Mouse (Mus musculus): ENCODE data around the gene Qrich2. TPM values are rescaled to one million over a fixed set of nuclear protein-coding genes. Genes with fewer than 3 reads are reported as not detected.

The Qrich2 gene
- polyA plus RNA-seq, 1 experiment from 2014 or later = not detected

GRCm38 (mm10) chr11:116488693-116489375, 22.8 kb upstream of the Qrich2 start:
- Histone ChIP-seq H3K36me3 (peaks cover 48% of the 10 kb centered on the region), H3K27ac (replicated peaks) (no peak overlapping the region), H3K4me1 (peaks cover 16% of the 10 kb centered on the region), H3K9ac (peak overlapping the region; percentile 98), H3K4me2 (peak overlapping the region; percentile 76), H3K27me3 (replicated peaks) (no peaks in the 10 kb centered on the region), H3K9me3 (0 out of 2 replicates have a peak, but pooled peaks cover 2% of the 10 kb centered on the region), H3K4me3 (peak overlapping the region; percentile 99)
- no peak for ATAC-seq (ENCODE audit: extremely low read depth, insufficient number of reproducible peaks, low FRiP score, low TSS enrichment)
- 68% methylated on average over 14 of the region's 14 CpGs for WGBS

- no peaks in the 10 kb centered on the region for H3K27me3 ChIP-seq (replicated peaks)
- H3K4me3 ChIP-seq = no peak overlapping the region
- no peak overlapping the region for H3K4me2 ChIP-seq
- no peak overlapping the region for H3K27ac ChIP-seq (replicated peaks)
- H3K36me3 ChIP-seq = peaks cover 55% of the 10 kb centered on the region
- peaks cover 16% of the 10 kb centered on the region for H3K4me1 ChIP-seq
- no peak overlapping the region for H3K9ac ChIP-seq
- no peak for ATAC-seq (ENCODE audit: extremely low read depth, insufficient number of reproducible peaks, low FRiP score, low TSS enrichment)
- 0 out of 2 replicates have a peak, but pooled peaks cover 2% of the 10 kb centered on the region for H3K9me3 ChIP-seq
Measured at GRCm38 (mm10) chr11:116488207-116488606, 22.2 kb upstream of the Qrich2 start.

- WGBS = 92% methylated on average over 8 of the region's 8 CpGs
- no peak for ATAC-seq (ENCODE audit: extremely low read depth, insufficient number of reproducible peaks, low FRiP score, low TSS enrichment)
- Histone ChIP-seq H3K27ac (replicated peaks) (no peak overlapping the region), H3K4me2 (no peak overlapping the region), H3K4me1 (peaks cover 15% of the 10 kb centered on the region), H3K9me3 (0 out of 2 replicates have a peak, but pooled peaks cover 2% of the 10 kb centered on the region), H3K27me3 (replicated peaks) (no peaks in the 10 kb centered on the region), H3K4me3 (no peak overlapping the region), H3K36me3 (peaks cover 92% of the 10 kb centered on the region), H3K9ac (no peak overlapping the region)
Measured at GRCm38 (mm10) chr11:116484261-116484660, 18.2 kb upstream of the Qrich2 start.

GRCm38 (mm10) chr11:116481776-116482175, 15.7 kb upstream of the Qrich2 start:
- WGBS = 85% methylated on average over 7 of the region's 7 CpGs
- Histone ChIP-seq H3K36me3 (peaks cover 96% of the 10 kb centered on the region), H3K27me3 (replicated peaks) (no peaks in the 10 kb centered on the region), H3K9me3 (no peaks in the 10 kb centered on the region), H3K4me1 (peaks cover 6% of the 10 kb centered on the region; the same call in 1 of the 2 replicates), H3K4me3 (no peak overlapping the region), H3K4me2 (no peak overlapping the region), H3K9ac (no peak overlapping the region), H3K27ac (replicated peaks) (no peak overlapping the region)
- ATAC-seq (ENCODE audit: extremely low read depth, insufficient number of reproducible peaks, low FRiP score, low TSS enrichment) = no peak

- WGBS = 96% methylated on average over 8 of the region's 8 CpGs
- ATAC-seq (ENCODE audit: extremely low read depth, insufficient number of reproducible peaks, low FRiP score, low TSS enrichment) = no peak
- no peak overlapping the region for H3K4me3 ChIP-seq
- peaks cover 97% of the 10 kb centered on the region for H3K36me3 ChIP-seq
- peaks cover 13% of the 10 kb centered on the region for H3K4me1 ChIP-seq
- H3K4me2 ChIP-seq = no peak overlapping the region
- no peaks in the 10 kb centered on the region for H3K27me3 ChIP-seq (replicated peaks)
- no peaks in the 10 kb centered on the region for H3K9me3 ChIP-seq
- H3K27ac ChIP-seq (replicated peaks) = no peak overlapping the region
- no peak overlapping the region for H3K9ac ChIP-seq
Measured at GRCm38 (mm10) chr11:116480975-116481374, 14.9 kb upstream of the Qrich2 start.

- no peak overlapping the region for H3K4me3 ChIP-seq
- 40% methylated on average over 8 of the region's 8 CpGs for whole genome bisulfite sequencing
Measured at GRCm38 (mm10) chr11:116479832-116480231, 13.8 kb upstream of the Qrich2 start.

GRCm38 (mm10) chr11:116478978-116479377, 12.9 kb upstream of the Qrich2 start:
- ATAC-seq (ENCODE audit: extremely low read depth, insufficient number of reproducible peaks, low FRiP score, low TSS enrichment) = no peak
- Histone ChIP-seq H3K4me3 (no peak overlapping the region), H3K9me3 (no peaks in the 10 kb centered on the region), H3K36me3 (peaks cover 97% of the 10 kb centered on the region), H3K4me2 (no peak overlapping the region), H3K27me3 (replicated peaks) (no peaks in the 10 kb centered on the region), H3K27ac (replicated peaks) (no peak overlapping the region), H3K9ac (no peak overlapping the region), H3K4me1 (peaks cover 15% of the 10 kb centered on the region)
- WGBS = 87% methylated on average over 7 of the region's 7 CpGs

More at GRCm38 (mm10) chr11:116479832-116480231, 13.8 kb upstream of the Qrich2 start:
- Histone ChIP-seq H3K4me1 (peaks cover 15% of the 10 kb centered on the region), H3K4me2 (no peak overlapping the region), H3K27ac (replicated peaks) (no peak overlapping the region), H3K9me3 (no peaks in the 10 kb centered on the region), H3K36me3 (peaks cover 97% of the 10 kb centered on the region), H3K9ac (no peak overlapping the region), H3K27me3 (replicated peaks) (no peaks in the 10 kb centered on the region)
- ATAC-seq (ENCODE audit: extremely low read depth, insufficient number of reproducible peaks, low FRiP score, low TSS enrichment) = no peak

GRCm38 (mm10) chr11:116477160-116477759, 11.2 kb upstream of the Qrich2 start:
- no peak overlapping the region for H3K4me3 ChIP-seq
- ATAC-seq (ENCODE audit: extremely low read depth, insufficient number of reproducible peaks, low FRiP score, low TSS enrichment) = no peak
- no peak overlapping the region for H3K27ac ChIP-seq (replicated peaks)
- WGBS = 90% methylated on average over 15 of the region's 15 CpGs
- H3K27me3 ChIP-seq (replicated peaks) = no peaks in the 10 kb centered on the region
- no peak overlapping the region for H3K9ac ChIP-seq
- H3K4me2 ChIP-seq = no peak overlapping the region
- no peaks in the 10 kb centered on the region for H3K9me3 ChIP-seq
- H3K4me1 ChIP-seq = peaks cover 15% of the 10 kb centered on the region
- peaks cover 100% of the 10 kb centered on the region for H3K36me3 ChIP-seq

GRCm38 (mm10) chr11:116476696-116477095, 10.7 kb upstream of the Qrich2 start:
- Histone ChIP-seq H3K9ac (no peak overlapping the region), H3K4me3 (no peak overlapping the region), H3K4me1 (peaks cover 15% of the 10 kb centered on the region), H3K27me3 (replicated peaks) (no peaks in the 10 kb centered on the region), H3K4me2 (no peak overlapping the region), H3K36me3 (peaks cover 100% of the 10 kb centered on the region), H3K9me3 (no peaks in the 10 kb centered on the region), H3K27ac (replicated peaks) (peak overlapping the region; percentile 62; the same call in 1 of the 2 replicates)
- no peak for ATAC-seq (ENCODE audit: extremely low read depth, insufficient number of reproducible peaks, low FRiP score, low TSS enrichment)
- WGBS = 91% methylated on average over 6 of the region's 6 CpGs

GRCm38 (mm10) chr11:116476041-116476440, 10.0 kb upstream of the Qrich2 start:
- WGBS = 86% methylated on average over 10 of the region's 10 CpGs
- no peak overlapping the region for H3K4me3 ChIP-seq
- no peak for ATAC-seq (ENCODE audit: extremely low read depth, insufficient number of reproducible peaks, low FRiP score, low TSS enrichment)
- no peak overlapping the region for H3K9ac ChIP-seq
- peaks cover 18% of the 10 kb centered on the region for H3K4me1 ChIP-seq
- peaks cover 100% of the 10 kb centered on the region for H3K36me3 ChIP-seq
- no peak overlapping the region for H3K4me2 ChIP-seq
- H3K9me3 ChIP-seq = no peaks in the 10 kb centered on the region
- no peaks in the 10 kb centered on the region for H3K27me3 ChIP-seq (replicated peaks)
- H3K27ac ChIP-seq (replicated peaks) = peak overlapping the region; percentile 62

- Histone ChIP-seq H3K27ac (replicated peaks) (no peak overlapping the region), H3K9me3 (no peaks in the 10 kb centered on the region), H3K4me2 (no peak overlapping the region), H3K4me1 (peaks cover 18% of the 10 kb centered on the region), H3K9ac (no peak overlapping the region), H3K27me3 (replicated peaks) (no peaks in the 10 kb centered on the region), H3K4me3 (no peak overlapping the region), H3K36me3 (peaks cover 83% of the 10 kb centered on the region)
- 61% methylated on average over 4 of the region's 4 CpGs for WGBS
- ATAC-seq (ENCODE audit: extremely low read depth, insufficient number of reproducible peaks, low FRiP score, low TSS enrichment) = no peak
Measured at GRCm38 (mm10) chr11:116472275-116472674, 6.2 kb upstream of the Qrich2 start.
